Mouse (Mus musculus): ENCODE results near the gene Zfp11.
"Not testable (repeated sequence)": the region's sequence is repeated elsewhere in the genome, so short reads cannot be mapped to it uniquely, and the experiment has no call there.

The Zfp11 gene

GRCm38 (mm10) chr5:129670036-129670458 lies at the start of gene Zfp11:
Gene Zfp11, minus strand, starts transcription at chr5:129670099.
- peak; percentile 35 to 62 for DNase-seq (ENCODE audit: low spot score in 2 of 2)

- DNase-seq (ENCODE audit: low spot score in 2 of 2): no peak
Observed at GRCm38 (mm10) chr5:129717016-129717415, 47.1 kb upstream of the Zfp11 start.

- DNase-seq (ENCODE audit: low spot score in 2 of 2): peak; percentile 82 to 88
Observed at GRCm38 (mm10) chr5:129715326-129715861, 45.5 kb upstream of the Zfp11 start, which contains the start of gene Mrps17. Gene Mrps17, plus strand, starts transcription at chr5:129715497.

- no peak for DNase-seq (ENCODE audit: low spot score in 2 of 2)
Observed at GRCm38 (mm10) chr5:129708412-129708811, 38.5 kb upstream of the Zfp11 start, which contains the start of gene Sept14. Gene Sept14, minus strand, starts transcription at chr5:129708512.

GRCm38 (mm10) chr5:129703368-129703767 lies 33.5 kb upstream of the Zfp11 start:
- DNase-seq (ENCODE audit: low spot score in 2 of 2): no peak

GRCm38 (mm10) chr5:129701706-129702105 lies 31.8 kb upstream of the Zfp11 start:
- DNase-seq (ENCODE audit: low spot score in 2 of 2): no peak

- DNase-seq (ENCODE audit: low spot score in 2 of 2): no peak
Observed at GRCm38 (mm10) chr5:129700506-129700905, 30.6 kb upstream of the Zfp11 start.

- DNase-seq (ENCODE audit: low spot score in 2 of 2): no peak
Observed at GRCm38 (mm10) chr5:129690528-129690927, 20.6 kb upstream of the Zfp11 start.

GRCm38 (mm10) chr5:129687621-129688020 lies 17.7 kb upstream of the Zfp11 start:
- DNase-seq (ENCODE audit: low spot score in 2 of 2): no peak

- DNase-seq (ENCODE audit: low spot score in 2 of 2): not testable (repeated sequence)
Observed at GRCm38 (mm10) chr5:129685141-129685540, 15.2 kb upstream of the Zfp11 start.

- no peak for DNase-seq (ENCODE audit: low spot score in 2 of 2)
Observed at GRCm38 (mm10) chr5:129669453-129670035, 355 bp downstream of the Zfp11 start.

GRCm38 (mm10) chr5:129667851-129668250 lies 2.0 kb downstream of the Zfp11 start:
- DNase-seq (ENCODE audit: low spot score in 2 of 2): no peak

- DNase-seq (ENCODE audit: low spot score in 2 of 2): no peak
Observed at GRCm38 (mm10) chr5:129666271-129666909, 3.5 kb downstream of the Zfp11 start.

- DNase-seq (ENCODE audit: low spot score in 2 of 2): no peak
Observed at GRCm38 (mm10) chr5:129664090-129664489, 5.8 kb downstream of the Zfp11 start.

- DNase-seq (ENCODE audit: low spot score in 2 of 2): no peak
Observed at GRCm38 (mm10) chr5:129657931-129658330, 12.0 kb downstream of the Zfp11 start.

- DNase-seq (ENCODE audit: low spot score in 2 of 2): no peak
Observed at GRCm38 (mm10) chr5:129657016-129657415, 12.9 kb downstream of the Zfp11 start.

- no peak for DNase-seq (ENCODE audit: low spot score in 2 of 2)
Observed at GRCm38 (mm10) chr5:129650858-129651257, 19.0 kb downstream of the Zfp11 start.

GRCm38 (mm10) chr5:129632270-129633250 lies 37.3 kb downstream of the Zfp11 start:
- not testable (repeated sequence) for DNase-seq (ENCODE audit: low spot score in 2 of 2)

GRCm38 (mm10) chr5:129626586-129626985 lies 43.3 kb downstream of the Zfp11 start:
- not testable (repeated sequence) for DNase-seq (ENCODE audit: low spot score in 2 of 2)

GRCm38 (mm10) chr5:129626099-129626498 lies 43.8 kb downstream of the Zfp11 start:
- DNase-seq (ENCODE audit: low spot score in 2 of 2): no peak

GRCm38 (mm10) chr5:129621361-129621760 lies 48.5 kb downstream of the Zfp11 start:
- DNase-seq (ENCODE audit: low spot score in 2 of 2): no peak

GRCm38 (mm10) chr5:129620600-129620999 lies 49.3 kb downstream of the Zfp11 start:
- DNase-seq (ENCODE audit: low spot score in 2 of 2): not testable (repeated sequence)
